Mouse (Mus musculus): ENCODE results near the gene Clstn1. TPM values are rescaled to one million over a fixed set of nuclear protein-coding genes. Genes with fewer than 3 reads are reported as not detected.

The Clstn1 gene
- polyA plus RNA-seq, 1 experiment = 52.1 TPM

DNA sequence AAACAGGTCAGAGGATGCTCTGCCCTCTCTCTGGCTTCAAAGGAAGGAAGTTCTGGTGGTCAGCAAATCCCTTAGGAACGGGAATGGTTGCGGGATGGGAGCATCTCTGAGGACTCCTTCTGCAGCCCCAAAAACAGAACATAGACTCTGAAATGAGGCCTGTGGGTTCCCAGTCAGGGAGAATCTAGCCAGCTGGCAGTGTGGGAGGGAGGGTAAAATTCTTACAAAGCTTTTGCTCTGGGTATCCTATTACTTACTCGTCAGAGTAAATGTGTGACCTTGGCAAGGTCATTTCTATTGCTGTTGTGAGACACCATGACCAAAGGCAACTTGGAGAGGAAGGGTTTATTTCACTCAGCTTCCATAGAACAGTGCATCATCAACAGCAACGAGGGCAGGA lies 24.9 kb upstream of the Clstn1 start:
- TF ChIP-seq TCF12 (IDR thresholded peaks at IDR 0.05; ENCODE audit: insufficient read depth, poor library complexity, severe bottlenecking) (no peak), MYOG (IDR thresholded peaks at IDR 0.05; ENCODE audit: control insufficient read depth in 1 of 3, insufficient read depth in 1 of 3, insufficient read length in 2 of 3, low read depth in 2 of 3) (no peak), MYOD1 (IDR thresholded peaks at IDR 0.05; ENCODE audit: control insufficient read depth in 1 of 3, insufficient read length in 2 of 3, low read depth in 2 of 3) (no peak), SRF (IDR thresholded peaks at IDR 0.05; ENCODE audit: control insufficient read depth, insufficient read length, low read depth) (no peak), TCF3 (IDR thresholded peaks at IDR 0.05; ENCODE audit: insufficient read length, low read depth) (no peak), E2F4 (IDR thresholded peaks at IDR 0.05; ENCODE audit: insufficient read depth) (no peak), CEBPB (IDR thresholded peaks at IDR 0.05; ENCODE audit: insufficient read depth, poor library complexity, severe bottlenecking) (no peak), REST (IDR thresholded peaks at IDR 0.05; ENCODE audit: insufficient read depth, insufficient read length) (no peak), POLR2AphosphoS2 (IDR thresholded peaks at IDR 0.05; ENCODE audit: insufficient read length, low read depth) (no peak), MAX (IDR thresholded peaks at IDR 0.05; ENCODE audit: low read depth) (no peak), POLR2A (IDR thresholded peaks at IDR 0.05; ENCODE audit: insufficient read length, low read depth) (no peak), USF1 (IDR thresholded peaks at IDR 0.05; ENCODE audit: low read depth) (no peak)
- no peaks in the 10 kb centered on the region for H3K36me3 ChIP-seq (ENCODE audit: control insufficient read depth, insufficient read depth)
- H3K27me3 ChIP-seq (ENCODE audit: control insufficient read depth, insufficient read depth, insufficient read length) = no peaks in the 10 kb centered on the region

DNA sequence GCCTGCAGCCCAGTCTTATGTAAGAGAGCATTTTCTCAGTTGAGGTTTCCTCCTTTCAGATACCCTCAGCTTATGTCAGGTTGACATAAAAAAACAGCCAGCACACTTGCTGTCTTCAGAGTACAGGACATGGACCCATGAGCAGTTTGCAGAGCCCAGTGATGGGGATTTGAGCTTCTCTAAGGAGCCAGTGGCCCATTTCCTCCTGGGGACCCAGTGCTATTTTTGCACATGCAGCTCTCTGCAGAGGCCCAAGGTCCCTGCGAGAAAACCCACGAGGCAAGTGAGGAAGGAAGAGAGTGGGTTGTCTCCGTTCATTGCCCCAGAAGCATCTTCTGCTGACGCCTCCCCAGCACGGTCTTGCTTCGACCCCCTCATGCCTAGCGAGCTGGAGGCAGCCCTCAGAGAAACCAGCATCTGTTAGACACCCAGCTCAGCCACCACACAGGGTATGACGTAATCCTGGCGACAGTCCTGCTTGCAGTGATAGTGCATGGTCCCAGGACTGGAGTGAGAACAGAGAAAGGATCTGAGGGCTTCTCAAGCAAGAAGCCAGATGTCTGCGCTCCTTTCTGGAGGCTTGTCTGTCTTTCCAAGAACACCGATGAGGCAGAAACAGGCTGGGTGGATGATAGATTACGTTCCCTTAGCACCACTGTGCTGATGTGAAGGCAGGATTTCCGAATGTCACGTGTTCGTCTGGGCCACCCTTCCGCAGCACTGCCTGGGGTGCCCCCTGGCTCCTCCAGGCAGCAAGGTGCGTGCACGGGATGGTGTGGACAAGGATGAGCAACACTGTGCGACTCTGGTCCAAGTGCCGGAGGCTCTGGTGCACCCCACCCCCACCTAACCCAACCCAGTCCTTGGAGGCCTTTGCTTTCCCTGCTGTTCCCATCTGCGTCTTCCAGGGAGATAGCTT lies 24.0 kb upstream of the Clstn1 start:
- Histone ChIP-seq H3ac (ENCODE audit: control insufficient read depth, insufficient read length) (no peak overlapping the region), H3K36me3 (ENCODE audit: control insufficient read depth, insufficient read depth) (no peaks in the 10 kb centered on the region), H3K79me2 (ENCODE audit: control insufficient read depth, insufficient read depth) (no peaks in the 10 kb centered on the region), H3K4me3 (no peak overlapping the region), H3K4me2 (ENCODE audit: low read depth) (no peak overlapping the region), H3K27me3 (ENCODE audit: control insufficient read depth, insufficient read depth, insufficient read length) (no peaks in the 10 kb centered on the region)
- TF ChIP-seq MYOG (IDR thresholded peaks at IDR 0.05; ENCODE audit: control insufficient read depth in 1 of 3, insufficient read depth in 1 of 3, insufficient read length in 2 of 3, low read depth in 2 of 3) (no peak), REST (IDR thresholded peaks at IDR 0.05; ENCODE audit: insufficient read depth, insufficient read length) (no peak), MAX (IDR thresholded peaks at IDR 0.05; ENCODE audit: low read depth) (no peak), CEBPB (IDR thresholded peaks at IDR 0.05; ENCODE audit: insufficient read depth, poor library complexity, severe bottlenecking) (no peak), TCF3 (IDR thresholded peaks at IDR 0.05; ENCODE audit: insufficient read length, low read depth) (no peak), TCF12 (IDR thresholded peaks at IDR 0.05; ENCODE audit: insufficient read depth, poor library complexity, severe bottlenecking) (no peak), POLR2A (IDR thresholded peaks at IDR 0.05; ENCODE audit: insufficient read length, low read depth) (no peak), SRF (IDR thresholded peaks at IDR 0.05; ENCODE audit: control insufficient read depth, insufficient read length, low read depth) (no peak), POLR2AphosphoS2 (IDR thresholded peaks at IDR 0.05; ENCODE audit: insufficient read length, low read depth) (no peak)

More for the DNA sequence above, 24.9 kb upstream of the Clstn1 start:
- H3K4me2 ChIP-seq (ENCODE audit: low read depth) = no peak overlapping the region
- no peaks in the 10 kb centered on the region for H3K79me2 ChIP-seq (ENCODE audit: control insufficient read depth, insufficient read depth)
- no peak overlapping the region for H3K4me3 ChIP-seq
- H3ac ChIP-seq (ENCODE audit: control insufficient read depth, insufficient read length) = no peak overlapping the region

DNA sequence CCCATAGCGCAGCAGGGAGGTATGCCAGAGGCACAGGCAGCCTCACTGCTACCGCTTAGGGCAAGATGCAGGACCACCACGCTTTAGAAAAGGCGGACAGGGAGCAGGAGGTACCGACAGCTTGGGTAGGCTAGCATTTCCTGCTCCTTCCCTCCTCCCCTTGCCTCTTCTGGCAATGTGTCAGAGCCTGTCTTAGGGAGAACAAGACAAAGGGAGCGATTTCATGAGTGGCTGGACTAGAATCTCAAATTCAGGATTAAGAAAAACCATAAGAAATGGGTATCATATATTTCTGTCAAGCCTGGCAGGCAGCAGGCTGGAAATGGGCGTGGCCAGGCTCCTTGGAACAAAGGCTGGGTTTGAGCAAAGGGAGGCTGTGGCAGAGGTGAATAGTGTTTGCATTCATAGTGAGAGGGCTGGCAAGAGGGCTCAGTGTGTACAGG lies 23.3 kb upstream of the Clstn1 start:
- Histone ChIP-seq H3K27me3 (ENCODE audit: control insufficient read depth, insufficient read depth, insufficient read length) (no peaks in the 10 kb centered on the region), H3K79me2 (ENCODE audit: control insufficient read depth, insufficient read depth) (no peaks in the 10 kb centered on the region), H3ac (ENCODE audit: control insufficient read depth, insufficient read length) (no peak overlapping the region), H3K36me3 (ENCODE audit: control insufficient read depth, insufficient read depth) (no peaks in the 10 kb centered on the region), H3K4me3 (no peak overlapping the region), H3K4me2 (ENCODE audit: low read depth) (no peak overlapping the region)
- TF ChIP-seq TCF12 (IDR thresholded peaks at IDR 0.05; ENCODE audit: insufficient read depth, poor library complexity, severe bottlenecking) = no peak
- no peak for TF ChIP-seq POLR2A (IDR thresholded peaks at IDR 0.05; ENCODE audit: insufficient read length, low read depth)
- TF ChIP-seq MYOG (IDR thresholded peaks at IDR 0.05; ENCODE audit: control insufficient read depth in 1 of 3, insufficient read depth in 1 of 3, insufficient read length in 2 of 3, low read depth in 2 of 3) = no peak
- no peak for TF ChIP-seq E2F4 (IDR thresholded peaks at IDR 0.05; ENCODE audit: insufficient read depth)
- no peak for TF ChIP-seq USF1 (IDR thresholded peaks at IDR 0.05; ENCODE audit: low read depth)
- no peak for TF ChIP-seq POLR2AphosphoS2 (IDR thresholded peaks at IDR 0.05; ENCODE audit: insufficient read length, low read depth)
- no peak for TF ChIP-seq MYOD1 (IDR thresholded peaks at IDR 0.05; ENCODE audit: control insufficient read depth in 1 of 3, insufficient read length in 2 of 3, low read depth in 2 of 3)
- TF ChIP-seq TCF3 (IDR thresholded peaks at IDR 0.05; ENCODE audit: insufficient read length, low read depth) = no peak
- TF ChIP-seq CEBPB (IDR thresholded peaks at IDR 0.05; ENCODE audit: insufficient read depth, poor library complexity, severe bottlenecking) = no peak
- no peak for TF ChIP-seq MAX (IDR thresholded peaks at IDR 0.05; ENCODE audit: low read depth)
- no peak for TF ChIP-seq SRF (IDR thresholded peaks at IDR 0.05; ENCODE audit: control insufficient read depth, insufficient read length, low read depth)
- TF ChIP-seq REST (IDR thresholded peaks at IDR 0.05; ENCODE audit: insufficient read depth, insufficient read length) = no peak

DNA sequence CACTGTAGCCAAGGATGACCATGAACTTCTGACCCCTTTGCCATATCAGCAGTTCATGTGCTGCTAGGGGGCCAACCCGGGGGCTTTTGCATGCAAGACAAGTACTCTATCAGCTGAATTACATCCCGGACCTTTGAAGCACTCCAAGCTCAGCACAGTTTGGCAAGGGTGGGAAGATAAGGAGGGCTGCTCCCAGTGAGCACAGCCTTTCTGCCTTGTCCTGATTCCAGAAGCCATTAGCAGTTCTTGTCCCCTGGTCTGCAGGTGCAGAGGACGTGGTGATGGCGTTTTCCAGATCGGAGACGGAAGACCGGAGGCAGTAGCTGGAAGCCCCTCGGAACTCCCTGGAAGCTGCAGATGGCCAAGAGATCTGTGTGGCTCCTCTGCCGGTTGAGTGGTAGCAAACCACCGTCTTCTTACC lies 22.3 kb upstream of the Clstn1 start:
- Histone ChIP-seq H3K27me3 (ENCODE audit: control insufficient read depth, insufficient read depth, insufficient read length) (no peaks in the 10 kb centered on the region), H3ac (ENCODE audit: control insufficient read depth, insufficient read length) (no peak overlapping the region), H3K36me3 (ENCODE audit: control insufficient read depth, insufficient read depth) (no peaks in the 10 kb centered on the region), H3K4me2 (ENCODE audit: low read depth) (no peak overlapping the region), H3K79me2 (ENCODE audit: control insufficient read depth, insufficient read depth) (no peaks in the 10 kb centered on the region), H3K4me3 (no peak overlapping the region)
- TF ChIP-seq REST (IDR thresholded peaks at IDR 0.05; ENCODE audit: insufficient read depth, insufficient read length) (no peak), CEBPB (IDR thresholded peaks at IDR 0.05; ENCODE audit: insufficient read depth, poor library complexity, severe bottlenecking) (no peak), POLR2AphosphoS2 (IDR thresholded peaks at IDR 0.05; ENCODE audit: insufficient read length, low read depth) (no peak), USF1 (IDR thresholded peaks at IDR 0.05; ENCODE audit: low read depth) (no peak), MYOD1 (IDR thresholded peaks at IDR 0.05; ENCODE audit: control insufficient read depth in 1 of 3, insufficient read length in 2 of 3, low read depth in 2 of 3) (no peak), E2F4 (IDR thresholded peaks at IDR 0.05; ENCODE audit: insufficient read depth) (no peak), SRF (IDR thresholded peaks at IDR 0.05; ENCODE audit: control insufficient read depth, insufficient read length, low read depth) (no peak), MYOG (IDR thresholded peaks at IDR 0.05; ENCODE audit: control insufficient read depth in 1 of 3, insufficient read depth in 1 of 3, insufficient read length in 2 of 3, low read depth in 2 of 3) (no peak), TCF12 (IDR thresholded peaks at IDR 0.05; ENCODE audit: insufficient read depth, poor library complexity, severe bottlenecking) (no peak), TCF3 (IDR thresholded peaks at IDR 0.05; ENCODE audit: insufficient read length, low read depth) (no peak), MAX (IDR thresholded peaks at IDR 0.05; ENCODE audit: low read depth) (no peak)

All from myocyte (in vitro differentiated cells).